Mouse (Mus musculus): ENCODE data around the gene Adk. TPM values are rescaled to one million over a fixed set of nuclear protein-coding genes. Genes with fewer than 3 reads are reported as not detected.

Gene Adk
- polyA plus RNA-seq, 1 experiment, result 54.0 TPM

DNA sequence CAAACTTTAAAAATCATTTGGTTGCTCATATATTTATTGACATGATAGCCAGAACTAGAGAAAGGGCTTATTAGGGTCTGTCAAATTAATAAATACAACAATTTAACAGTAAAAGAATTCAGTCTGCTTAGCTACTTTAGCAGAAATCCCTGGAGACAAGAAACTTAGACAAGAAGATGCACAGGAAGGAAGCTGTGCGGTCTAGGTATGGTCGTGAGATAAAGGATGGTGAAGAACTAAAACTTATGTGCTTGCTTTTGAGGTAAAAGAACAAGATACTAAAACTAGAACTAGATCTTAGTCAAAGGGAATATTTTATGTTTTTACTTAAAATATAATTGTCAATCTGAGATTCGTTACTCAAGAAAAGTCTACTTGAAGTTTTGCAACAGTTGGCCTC lies 17.6 kb upstream of the Adk start:
- no peak for DNase-seq
- Histone ChIP-seq H3K4me3 (replicated peaks; ENCODE audit: extremely low read depth, low read depth, low read length) (no peak overlapping the region), H3K4me1 (ENCODE audit: control insufficient read depth, insufficient read depth, low read length) (peaks cover 12% of the 10 kb centered on the region)
- 83% methylated on average over 3 of the region's 3 CpGs for WGBS
- TF ChIP-seq POLR2A (IDR thresholded peaks at IDR 0.05; ENCODE audit: borderline replicate concordance, extremely low read depth, low read depth, low read length) (no peak), CTCF (IDR thresholded peaks at IDR 0.05; ENCODE audit: insufficient read depth, low read length) (no peak)

DNA sequence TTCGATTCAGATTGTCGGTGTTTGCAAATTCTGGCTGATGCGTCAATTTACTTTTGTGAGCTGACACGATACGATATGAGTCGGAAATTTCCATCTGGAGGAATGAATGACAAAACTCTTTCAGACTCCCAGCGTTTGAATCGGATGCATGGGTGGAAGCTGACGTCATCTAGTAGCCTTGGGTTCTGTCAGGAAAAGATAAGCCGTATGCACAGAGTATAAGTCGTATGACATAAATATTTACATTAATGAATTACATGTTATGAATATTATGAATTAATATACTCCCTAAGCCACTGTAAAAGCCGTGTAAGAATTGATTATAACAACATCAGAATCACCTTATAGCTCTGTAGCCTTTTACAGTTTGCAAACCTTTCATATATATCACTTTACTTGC lies 13.3 kb upstream of the Adk start:
- TF ChIP-seq POLR2A (IDR thresholded peaks at IDR 0.05; ENCODE audit: borderline replicate concordance, extremely low read depth, low read depth, low read length), result no peak
- H3K4me1 ChIP-seq (ENCODE audit: control insufficient read depth, insufficient read depth, low read length), result peaks cover 11% of the 10 kb centered on the region
- 45% methylated on average over 12 of the region's 12 CpGs for WGBS
- no peak for DNase-seq
- no peak overlapping the region for H3K4me3 ChIP-seq (replicated peaks; ENCODE audit: extremely low read depth, low read depth, low read length)

DNA sequence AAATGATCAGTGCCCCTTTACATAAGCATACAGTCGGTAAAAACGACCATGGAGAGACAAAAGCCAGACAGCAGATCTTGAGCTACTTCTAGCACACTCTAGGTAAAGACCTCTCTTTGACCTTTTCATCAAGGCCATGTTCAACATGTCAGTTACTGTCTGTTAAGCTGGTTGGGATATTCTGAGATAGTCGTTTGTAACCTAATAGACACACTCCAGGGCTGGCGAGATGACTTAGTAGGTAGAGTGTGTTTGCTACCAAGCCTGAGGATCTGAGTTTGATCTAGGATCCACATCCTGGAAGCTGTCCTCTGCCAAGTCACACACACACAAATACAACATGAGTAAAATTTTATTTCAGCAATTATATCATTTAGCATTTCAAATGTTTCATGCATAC lies 12.8 kb upstream of the Adk start:
- TF ChIP-seq POLR2A (IDR thresholded peaks at IDR 0.05; ENCODE audit: borderline replicate concordance, extremely low read depth, low read depth, low read length), result no peak
- DNase-seq, result no peak
- Histone ChIP-seq H3K4me1 (ENCODE audit: control insufficient read depth, insufficient read depth, low read length) (peaks cover 11% of the 10 kb centered on the region), H3K4me3 (replicated peaks; ENCODE audit: extremely low read depth, low read depth, low read length) (no peak overlapping the region)
- WGBS, result 53% methylated on average over 4 of the region's 4 CpGs

DNA sequence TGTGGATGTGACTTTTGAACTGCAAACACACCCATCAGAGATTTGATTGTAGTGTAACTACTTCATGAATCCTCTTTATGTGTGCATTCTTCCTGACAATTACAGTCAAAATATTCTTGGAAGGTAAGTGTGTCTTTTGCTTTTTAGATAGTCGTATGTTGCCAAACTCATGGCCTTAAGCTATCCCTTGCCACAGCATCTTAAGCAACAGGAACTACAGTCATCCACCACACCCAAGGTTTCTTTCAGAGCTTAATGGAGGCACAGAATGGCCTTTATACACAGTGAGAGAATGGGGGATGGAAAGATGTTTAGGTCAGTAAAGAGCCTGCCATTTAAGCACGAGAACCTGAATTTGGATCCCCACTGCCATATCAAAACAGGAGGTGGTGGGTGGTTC lies 4.5 kb upstream of the Adk start:
- peaks cover 3% of the 10 kb centered on the region for H3K4me1 ChIP-seq (ENCODE audit: control insufficient read depth, insufficient read depth, low read length)
- WGBS, result 47% methylated on average over 2 of the region's 2 CpGs
- TF ChIP-seq CTCF (IDR thresholded peaks at IDR 0.05; ENCODE audit: insufficient read depth, low read length), result no peak
- no peak for TF ChIP-seq POLR2A (IDR thresholded peaks at IDR 0.05; ENCODE audit: borderline replicate concordance, extremely low read depth, low read depth, low read length)
- DNase-seq, result no peak
- H3K4me3 ChIP-seq (replicated peaks; ENCODE audit: extremely low read depth, low read depth, low read length), result no peak overlapping the region

DNA sequence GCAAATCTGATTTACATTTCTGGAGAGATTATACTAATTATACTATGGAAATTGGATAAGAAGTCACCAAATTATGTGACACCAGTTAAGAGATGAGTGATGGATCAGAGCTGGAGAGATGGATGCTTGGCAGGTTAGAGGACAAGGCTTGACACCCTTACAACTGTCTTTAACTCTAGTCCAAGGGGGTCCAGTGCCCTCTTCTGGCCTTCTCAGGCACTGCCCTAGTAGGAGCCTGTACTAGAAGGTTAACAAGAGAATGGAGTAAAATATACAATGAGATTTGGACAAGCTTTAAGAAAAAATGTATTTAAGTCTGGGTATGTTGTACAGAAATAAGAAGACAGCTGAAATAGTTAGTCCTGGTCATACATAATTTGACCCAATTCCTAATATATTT lies 3.5 kb upstream of the Adk start:
- Histone ChIP-seq H3K4me3 (replicated peaks; ENCODE audit: extremely low read depth, low read depth, low read length) (no peak overlapping the region), H3K4me1 (ENCODE audit: control insufficient read depth, insufficient read depth, low read length) (peaks cover 4% of the 10 kb centered on the region)
- TF ChIP-seq POLR2A (IDR thresholded peaks at IDR 0.05; ENCODE audit: borderline replicate concordance, extremely low read depth, low read depth, low read length) (no peak), CTCF (IDR thresholded peaks at IDR 0.05; ENCODE audit: insufficient read depth, low read length) (peak; percentile 64)
- no peak for DNase-seq

DNA sequence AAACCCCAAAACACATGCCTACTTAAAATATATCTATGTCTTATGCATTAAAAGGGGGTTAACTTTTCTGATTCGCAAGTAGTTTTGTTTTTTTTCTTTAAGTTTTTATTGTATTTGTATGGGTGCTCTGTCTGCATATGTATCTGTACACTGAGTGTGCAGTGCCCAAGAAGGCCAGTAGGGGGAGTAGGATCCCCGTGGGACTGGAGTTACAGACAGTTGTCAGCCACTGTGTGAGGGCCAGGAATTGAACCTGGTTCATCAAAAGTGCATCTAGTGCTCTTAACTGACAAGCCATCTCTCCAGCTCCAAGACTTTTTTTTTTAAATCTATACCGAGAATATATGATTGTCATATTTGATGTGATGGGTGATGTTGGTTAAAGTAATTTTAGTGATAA lies 1.6 kb upstream of the Adk start:
- no peak for DNase-seq
- 70% methylated on average over 3 of the region's 3 CpGs for WGBS
- no peak overlapping the region for H3K4me3 ChIP-seq (replicated peaks; ENCODE audit: extremely low read depth, low read depth, low read length)
- H3K4me1 ChIP-seq (ENCODE audit: control insufficient read depth, insufficient read depth, low read length), result peaks cover 4% of the 10 kb centered on the region
- TF ChIP-seq POLR2A (IDR thresholded peaks at IDR 0.05; ENCODE audit: borderline replicate concordance, extremely low read depth, low read depth, low read length) (no peak), CTCF (IDR thresholded peaks at IDR 0.05; ENCODE audit: insufficient read depth, low read length) (peak; percentile 50)

DNA sequence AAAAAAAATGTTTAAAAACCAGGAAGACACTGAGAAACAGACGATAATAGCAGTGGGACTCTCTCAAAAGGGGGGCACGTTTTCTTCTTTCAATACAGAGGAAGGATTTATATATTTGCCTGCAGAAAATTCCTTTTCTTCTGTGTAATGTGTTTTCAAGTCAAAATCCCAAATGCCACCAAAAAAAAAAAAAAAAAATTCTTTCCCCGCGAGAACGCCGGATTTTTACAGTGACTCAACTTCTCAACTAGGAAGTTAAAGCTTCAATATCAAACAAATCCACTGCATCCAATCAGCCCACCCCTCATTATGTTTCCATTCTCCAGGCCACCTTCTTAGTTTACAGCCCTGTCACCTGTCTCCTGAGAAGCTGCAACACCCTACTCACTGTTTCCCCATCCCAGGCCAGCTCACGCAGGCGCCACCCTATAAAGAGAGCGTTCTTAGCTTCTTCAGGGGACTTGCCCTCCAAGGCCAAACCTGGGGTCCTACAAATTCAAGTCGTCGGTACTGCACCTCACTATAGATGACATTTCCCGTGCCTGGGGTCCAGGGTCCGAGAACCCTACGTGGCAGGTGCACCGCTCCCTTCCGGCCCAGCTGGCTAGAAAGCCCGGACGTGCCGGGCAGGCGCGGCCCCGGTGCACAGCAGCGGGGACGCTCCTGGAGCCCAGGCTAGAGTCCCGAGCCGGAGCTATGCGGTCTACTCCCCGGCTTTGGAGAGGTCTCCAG lies 828 bp upstream of the Adk start:
- no peak for DNase-seq
- 3% methylated on average over 28 of the region's 28 CpGs for WGBS
- TF ChIP-seq POLR2A (IDR thresholded peaks at IDR 0.05; ENCODE audit: borderline replicate concordance, extremely low read depth, low read depth, low read length), result no peak
- Histone ChIP-seq H3K4me1 (ENCODE audit: control insufficient read depth, insufficient read depth, low read length) (peaks cover 4% of the 10 kb centered on the region), H3K4me3 (replicated peaks; ENCODE audit: extremely low read depth, low read depth, low read length) (peak overlapping the region; percentile 73)

DNA sequence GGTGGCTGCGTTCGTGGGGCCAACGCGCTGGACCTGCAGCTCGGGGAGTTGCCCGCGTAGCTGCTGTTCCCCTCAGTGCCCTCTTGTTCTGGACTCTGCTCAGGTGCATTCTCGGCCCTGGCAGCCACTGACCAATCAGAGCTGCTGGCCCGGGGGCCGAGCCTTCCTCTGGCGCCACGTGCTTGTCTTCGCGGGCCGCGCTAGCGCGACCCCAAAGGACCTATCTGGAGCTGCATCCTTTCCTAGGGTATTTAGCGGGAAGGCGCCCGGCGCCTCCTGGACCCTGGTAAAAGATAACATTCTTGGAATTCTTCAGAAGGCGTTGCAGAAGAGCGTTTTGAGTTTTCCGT lies 382 bp downstream of the Adk start:
- peaks cover 4% of the 10 kb centered on the region for H3K4me1 ChIP-seq (ENCODE audit: control insufficient read depth, insufficient read depth, low read length)
- no peak for DNase-seq
- under 1% methylated on average over 25 of the region's 25 CpGs for WGBS
- no peak for TF ChIP-seq CTCF (IDR thresholded peaks at IDR 0.05; ENCODE audit: insufficient read depth, low read length)
- no peak for TF ChIP-seq POLR2A (IDR thresholded peaks at IDR 0.05; ENCODE audit: borderline replicate concordance, extremely low read depth, low read depth, low read length)
- H3K4me3 ChIP-seq (replicated peaks; ENCODE audit: extremely low read depth, low read depth, low read length), result peak overlapping the region; percentile 86

DNA sequence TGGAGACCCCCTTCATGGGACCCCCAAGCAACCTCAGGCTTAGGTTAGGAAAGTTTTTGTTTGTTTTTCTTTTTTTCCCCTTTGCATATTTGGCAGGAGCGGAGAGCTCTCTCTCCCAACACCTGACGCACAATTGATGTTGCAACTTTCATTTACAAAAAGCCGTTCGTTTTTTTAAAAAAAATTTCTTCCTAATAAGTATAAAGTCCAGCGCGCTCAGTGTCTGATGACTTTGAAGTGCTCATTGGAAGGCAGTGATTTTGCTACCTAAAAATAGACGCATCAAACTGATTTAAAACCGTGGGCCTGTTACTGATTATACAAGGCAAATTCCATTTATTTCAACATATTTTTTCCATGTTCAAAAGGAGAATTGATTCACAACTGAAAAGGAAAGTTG lies 777 bp downstream of the Adk start:
- DNase-seq, result no peak
- peak overlapping the region; percentile 86 for H3K4me3 ChIP-seq (replicated peaks; ENCODE audit: extremely low read depth, low read depth, low read length)
- WGBS, result 5% methylated on average over 8 of the region's 8 CpGs
- TF ChIP-seq POLR2A (IDR thresholded peaks at IDR 0.05; ENCODE audit: borderline replicate concordance, extremely low read depth, low read depth, low read length) (no peak), CTCF (IDR thresholded peaks at IDR 0.05; ENCODE audit: insufficient read depth, low read length) (no peak)
- H3K4me1 ChIP-seq (ENCODE audit: control insufficient read depth, insufficient read depth, low read length), result peaks cover 2% of the 10 kb centered on the region; the same call in 1 of the 2 replicates

DNA sequence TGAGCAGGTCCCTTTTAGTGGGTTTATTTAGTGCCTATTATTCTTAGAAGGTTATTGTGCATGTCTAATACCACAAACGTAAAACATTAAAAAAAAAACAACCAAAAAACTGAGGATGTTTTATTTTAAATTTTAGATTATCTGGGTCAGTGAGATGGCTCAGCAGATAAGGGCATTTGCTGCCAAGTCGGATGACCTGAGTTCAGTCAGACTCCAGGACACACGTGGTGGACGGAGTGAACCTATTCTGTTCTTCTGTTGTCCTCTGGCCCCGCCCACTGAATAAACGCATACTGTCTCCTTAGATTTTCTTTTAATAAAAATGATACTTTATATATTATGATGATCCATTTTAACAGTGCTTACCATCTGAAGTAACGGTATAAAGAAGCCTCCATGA lies 1.2 kb downstream of the Adk start:
- Histone ChIP-seq H3K4me3 (replicated peaks; ENCODE audit: extremely low read depth, low read depth, low read length) (peak overlapping the region; percentile 11), H3K4me1 (ENCODE audit: control insufficient read depth, insufficient read depth, low read length) (0 out of 2 replicates have a peak, but pooled peaks cover 2% of the 10 kb centered on the region)
- no peak for DNase-seq
- WGBS, result 52% methylated on average over 7 of the region's 7 CpGs
- TF ChIP-seq POLR2A (IDR thresholded peaks at IDR 0.05; ENCODE audit: borderline replicate concordance, extremely low read depth, low read depth, low read length) (no peak), CTCF (IDR thresholded peaks at IDR 0.05; ENCODE audit: insufficient read depth, low read length) (no peak)

All from lung, adult 2 months (tissue).